27 mouse cellular contexts compared by ENCODE assay signal in the genomic region with DNA sequence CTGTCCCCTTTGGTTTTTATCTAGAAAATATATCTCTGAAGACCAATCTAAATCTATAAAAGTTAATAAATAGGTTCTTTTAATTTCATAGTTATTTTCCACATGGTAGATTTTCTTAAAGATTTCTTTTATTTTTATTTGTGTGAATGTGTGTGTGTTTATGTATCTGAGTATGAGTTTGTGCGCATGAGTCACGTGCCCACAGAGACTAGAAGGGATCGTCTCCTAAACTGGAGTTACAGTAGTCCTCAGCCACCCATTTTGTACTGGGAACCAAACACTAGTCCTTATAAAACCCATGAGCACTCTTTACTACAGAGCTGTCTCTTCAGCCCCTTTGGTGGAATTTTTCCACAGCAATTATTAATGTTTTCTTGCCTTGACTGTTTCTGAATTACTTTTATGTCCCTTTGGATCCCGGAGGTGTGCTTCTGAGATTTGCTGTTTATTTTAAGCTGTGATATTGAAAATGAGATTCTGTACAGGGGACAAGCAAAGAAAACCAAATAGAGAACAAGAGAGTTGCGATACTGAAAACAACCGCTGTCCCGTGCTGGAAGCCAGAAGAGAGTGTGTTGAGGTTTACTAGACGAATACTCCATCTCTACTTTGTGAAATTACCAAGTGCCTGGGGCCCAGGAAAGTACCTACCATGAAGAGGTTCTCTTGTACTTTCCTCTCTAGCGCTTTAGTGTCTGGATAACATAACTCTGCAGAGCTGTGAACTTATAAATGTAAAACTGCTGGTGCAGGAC. TPM values are rescaled to one million over a fixed set of nuclear protein-coding genes. Genes with fewer than 3 reads are reported as not detected.
DNase-seq lines count a peak whose midpoint lies in the region; ATAC-seq lines count a peak whose summit lies in the region.
"Had no signal": no experiment of that assay in that cellular context is flagged by ENCODE, and none has a peak within 500 bp of the region (broad histone marks: within the 10 kb centered on the region; RNA-seq: fewer than 3 reads in every experiment).

No protein-coding gene starts in this region.

- 0 out of 2 replicates have a peak overlapping the region, but pooled peaks have one; percentile 10 for H3K4me3 ChIP-seq in heart, embryonic 11.5 days (ENCODE audit: low read depth, low read length)
- no peak overlapping the region for H3K4me3 ChIP-seq in heart, embryonic 14.5 days (ENCODE audit: control insufficient read depth in 1 of 2, insufficient read depth in 1 of 2, low read depth in 1 of 2, low read length in 2 of 2)
- H3K4me3 ChIP-seq in heart, embryonic 16.5 days (ENCODE audit: low read length): no peak overlapping the region
- H3K4me3 ChIP-seq: embryonic facial prominence, embryonic 12.5 days; embryonic facial prominence, embryonic 15.5 days; forebrain, embryonic 12.5 days; forebrain, embryonic 15.5 days; hindbrain, embryonic 10.5 days; hindbrain, embryonic 13.5 days; intestine, embryonic 15.5 days; kidney, embryonic 15.5 days had no signal

- H3K4me2 ChIP-seq in heart, embryonic 11.5 days: peak overlapping the region; percentile 22; the same call in 1 of the 2 replicates
- peak overlapping the region; percentile 47 for H3K4me2 ChIP-seq in heart, embryonic 14.5 days (ENCODE audit: low read length)
- H3K4me2 ChIP-seq in heart, embryonic 16.5 days (ENCODE audit: low read depth, low read length): peak overlapping the region; percentile 7
- H3K4me2 ChIP-seq: embryonic facial prominence, embryonic 12.5 days; embryonic facial prominence, embryonic 15.5 days; forebrain, embryonic 12.5 days; forebrain, embryonic 15.5 days; hindbrain, embryonic 13.5 days; intestine, embryonic 15.5 days; kidney, embryonic 15.5 days had no signal

- H3K36me3 ChIP-seq in heart, embryonic 11.5 days (ENCODE audit: control insufficient read depth, insufficient read depth, low read length): no peaks in the 10 kb centered on the region
- no peaks in the 10 kb centered on the region for H3K36me3 ChIP-seq in heart, embryonic 14.5 days (ENCODE audit: control insufficient read depth, insufficient read depth, low read length)
- no peaks in the 10 kb centered on the region for H3K36me3 ChIP-seq in heart, embryonic 16.5 days (ENCODE audit: control insufficient read depth, insufficient read depth)
- H3K36me3 ChIP-seq: embryonic facial prominence, embryonic 12.5 days; embryonic facial prominence, embryonic 15.5 days; forebrain, embryonic 12.5 days; forebrain, embryonic 15.5 days; hindbrain, embryonic 10.5 days; hindbrain, embryonic 13.5 days; intestine, embryonic 15.5 days; kidney, embryonic 15.5 days had no signal

- H3K9me3 ChIP-seq in heart, embryonic 11.5 days (replicated peaks; ENCODE audit: control insufficient read depth, low read length): no peaks in the 10 kb centered on the region
- no peaks in the 10 kb centered on the region for H3K9me3 ChIP-seq in heart, embryonic 14.5 days (ENCODE audit: control insufficient read depth, low read length)
- H3K9me3 ChIP-seq in heart, embryonic 16.5 days (replicated peaks; ENCODE audit: control insufficient read depth, low read length): no peaks in the 10 kb centered on the region
- H3K9me3 ChIP-seq: embryonic facial prominence, embryonic 12.5 days; embryonic facial prominence, embryonic 15.5 days; forebrain, embryonic 12.5 days; forebrain, embryonic 15.5 days; hindbrain, embryonic 10.5 days; hindbrain, embryonic 13.5 days; intestine, embryonic 15.5 days; kidney, embryonic 15.5 days had no signal

- peak; percentile 15 for DNase-seq in heart, adult 11 months
- DNase-seq in heart, adult 8-10 months (ENCODE audit: low spot score): no peak
- no peak for DNase-seq in heart, adult 18-20 months
- no peak for DNase-seq in heart, postnatal 4 days
- DNase-seq: adrenal gland, adult 2 months; adrenal gland, postnatal 14 days; B cell, adult 2 months; cerebellum, adult 11 months; cerebellum, adult 2 months; cerebellum, adult 9-11 months; cerebellum, postnatal 25 days; gastrocnemius, postnatal 25 days; kidney, adult 11 months; kidney, adult 8-10 months had no signal

- 68% methylated on average over 9 of the region's 9 CpGs for WGBS in heart, embryonic 11.5 days (ENCODE audit: insufficient replicate concordance)
- WGBS in heart, embryonic 14.5 days: 52% methylated on average over 9 of the region's 9 CpGs
- WGBS in heart, embryonic 16.5 days: 64% methylated on average over 9 of the region's 9 CpGs

- no peaks in the 10 kb centered on the region for H3K27me3 ChIP-seq in heart, embryonic 11.5 days (ENCODE audit: control insufficient read depth, insufficient read depth, low read length)
- no peaks in the 10 kb centered on the region for H3K27me3 ChIP-seq in heart, embryonic 14.5 days (ENCODE audit: control insufficient read depth, insufficient read depth, low read length)
- no peaks in the 10 kb centered on the region for H3K27me3 ChIP-seq in heart, embryonic 16.5 days (ENCODE audit: control insufficient read depth, insufficient read depth, low read length)
- H3K27me3 ChIP-seq: embryonic facial prominence, embryonic 12.5 days; embryonic facial prominence, embryonic 15.5 days; forebrain, embryonic 12.5 days; forebrain, embryonic 15.5 days; hindbrain, embryonic 13.5 days; intestine, embryonic 15.5 days; kidney, embryonic 15.5 days had no signal

- H3K27ac ChIP-seq in heart, embryonic 11.5 days (ENCODE audit: low read depth, low read length): peak overlapping the region; percentile 73
- H3K27ac ChIP-seq in heart, embryonic 14.5 days (replicated peaks in 1 of 2; ENCODE audit: control insufficient read depth in 1 of 2, insufficient read depth in 1 of 2, low read depth in 2 of 2, low read length in 2 of 2): peak overlapping the region; percentile 33 to 70
- peak overlapping the region; percentile 56 for H3K27ac ChIP-seq in heart, embryonic 16.5 days (ENCODE audit: low read length)
- H3K27ac ChIP-seq: embryonic facial prominence, embryonic 12.5 days; embryonic facial prominence, embryonic 15.5 days; forebrain, embryonic 12.5 days; forebrain, embryonic 15.5 days; hindbrain, embryonic 10.5 days; hindbrain, embryonic 13.5 days; intestine, embryonic 15.5 days; kidney, embryonic 15.5 days had no signal

- H3K9ac ChIP-seq in heart, embryonic 11.5 days (ENCODE audit: low read depth, low read length): no peak overlapping the region
- no peak overlapping the region for H3K9ac ChIP-seq in heart, embryonic 14.5 days (ENCODE audit: low read length)
- H3K9ac ChIP-seq in heart, embryonic 16.5 days (ENCODE audit: low read length): no peak overlapping the region
- H3K9ac ChIP-seq: embryonic facial prominence, embryonic 12.5 days; embryonic facial prominence, embryonic 15.5 days; forebrain, embryonic 12.5 days; forebrain, embryonic 15.5 days; hindbrain, embryonic 13.5 days; intestine, embryonic 15.5 days; kidney, embryonic 15.5 days had no signal

- H3K4me1 ChIP-seq in heart, embryonic 11.5 days (ENCODE audit: control insufficient read depth, insufficient read depth, low read length): peaks cover 3% of the 10 kb centered on the region; the same call in 1 of the 2 replicates
- H3K4me1 ChIP-seq in heart, embryonic 14.5 days (ENCODE audit: control insufficient read depth in 2 of 2, insufficient read depth in 2 of 2, low read length in 2 of 2): peaks cover 6 to 8% of the 10 kb centered on the region in 2 experiments; a peak in 2 of 4 replicates
- peaks cover 4% of the 10 kb centered on the region; the same call in 1 of the 2 replicates for H3K4me1 ChIP-seq in heart, embryonic 16.5 days (ENCODE audit: control insufficient read depth, insufficient read depth, low read length)
- H3K4me1 ChIP-seq: embryonic facial prominence, embryonic 12.5 days; embryonic facial prominence, embryonic 15.5 days; forebrain, embryonic 12.5 days; forebrain, embryonic 15.5 days; hindbrain, embryonic 10.5 days; hindbrain, embryonic 13.5 days; intestine, embryonic 15.5 days; kidney, embryonic 15.5 days had no signal

- ATAC-seq in heart, embryonic 11.5 days (replicated peaks; ENCODE audit: insufficient number of reproducible peaks, low FRiP score, low TSS enrichment): no peak
- no peak for ATAC-seq in heart, embryonic 14.5 days (ENCODE audit: insufficient number of reproducible peaks, insufficient read depth, low FRiP score, low read depth)
- ATAC-seq in heart, embryonic 16.5 days (replicated peaks; ENCODE audit: extremely low read depth, insufficient read depth, low FRiP score): no peak
- ATAC-seq in erythroid progenitor cell, adult 5-6 weeks (replicated peaks; ENCODE audit: low FRiP score, poor library complexity, severe bottlenecking): no peak
- ATAC-seq: forebrain, embryonic 15.5 days; hindbrain, embryonic 16.5 days; intestine, embryonic 15.5 days had no signal

RNA-seq across cellular contexts. Expression of gene Rabgap1l, which starts 39.4 kb away (rescaled TPM):
- total RNA-seq in heart, adult 8-10 months (2022): 10 to 100 TPM; 61.7 to 86.7 (median 68.5) TPM
- 53.5 and 58.1 TPM in 2 replicates for polyA plus RNA-seq in heart, embryonic 11.5 days (2014; fragmentation: Nextera tagmentation; extraction: Ambion mirVana)
- 10 to 100 TPM; 66.6 to 73.2 TPM for total RNA-seq in heart, adult 18-20 months (2021)
- 81.1 and 95.6 TPM in 2 replicates for polyA plus RNA-seq in heart, embryonic 14.5 days (2014; fragmentation: Nextera tagmentation; extraction: Ambion mirVana)
- total RNA-seq in heart, postnatal 4 days (2021): 100 to 1,000 TPM; 120 to 126 TPM
- 83.9 and 93.4 TPM in 2 replicates for polyA plus RNA-seq in heart, embryonic 16.5 days (2015; fragmentation: Nextera tagmentation; extraction: Ambion mirVana)
- 124 and 151 TPM in 2 replicates for total RNA-seq in erythroid progenitor cell, adult 5-6 weeks (2015; ENCODE audit: low replicate concordance)
- total RNA-seq in erythroid progenitor cell, adult 5-6 weeks (2017; ENCODE audit: low replicate concordance): 126 and 134 TPM in 2 replicates
